Mouse (Mus musculus) kidney, postnatal 36 days (tissue): ENCODE measurements around the gene Col1a1.

Experiments
- DNase-seq, 2 experiments: peaks; one replicate each; pipeline ENCODE4 v3.0.0; 2021 to 2022; ENCODE audit warnings: mixed read lengths in 2 of 2

The Col1a1 gene

GRCm38 (mm10) chr11:94978178-94978915 is 42.3 kb downstream of the Col1a1 start:
- no peak for DNase-seq

- DNase-seq = peak; percentile 96 to 98
Observed at GRCm38 (mm10) chr11:94978947-94979346, 42.9 kb downstream of the Col1a1 start.

- no peak for DNase-seq
Observed at GRCm38 (mm10) chr11:94979462-94980179, 43.6 kb downstream of the Col1a1 start.

- DNase-seq = peak in 1 of 2 experiments; percentile 49
Observed at GRCm38 (mm10) chr11:94985140-94985539, 49.1 kb downstream of the Col1a1 start.

GRCm38 (mm10) chr11:94985822-94986221 is 49.8 kb downstream of the Col1a1 start:
- DNase-seq = no peak

GRCm38 (mm10) chr11:94986435-94986834 is 50.4 kb downstream of the Col1a1 start:
- no peak for DNase-seq

- DNase-seq = peak in 1 of 2 experiments; percentile 41
Observed at GRCm38 (mm10) chr11:94987341-94987740, 51.3 kb downstream of the Col1a1 start.

- DNase-seq = peak in 1 of 2 experiments; percentile 41
Observed at GRCm38 (mm10) chr11:94987851-94988250, 51.8 kb downstream of the Col1a1 start.

- no peak for DNase-seq
Observed at GRCm38 (mm10) chr11:94988780-94989561, 52.9 kb downstream of the Col1a1 start.

- peak; percentile 89 to 93 for DNase-seq
Observed at GRCm38 (mm10) chr11:94989562-94990017, 53.6 kb downstream of the Col1a1 start.

- no peak for DNase-seq
Observed at GRCm38 (mm10) chr11:94990102-94990748, 54.2 kb downstream of the Col1a1 start.

GRCm38 (mm10) chr11:94990749-94991577 is 54.9 kb downstream of the Col1a1 start, which contains the start of gene Ppp1r9b:
Gene Ppp1r9b (plus strand): TSS chr11:94991035.
- DNase-seq = peak; percentile 94 to 96

- peak; percentile 42 to 75 for DNase-seq
Observed at GRCm38 (mm10) chr11:94991641-94992479, 55.8 kb downstream of the Col1a1 start.

- peak in 1 of 2 experiments; percentile 36 for DNase-seq
Observed at GRCm38 (mm10) chr11:94992480-94992753, 56.4 kb downstream of the Col1a1 start.

- peak; percentile 74 to 75 for DNase-seq
Observed at GRCm38 (mm10) chr11:94992754-94993606, 57.0 kb downstream of the Col1a1 start.

- DNase-seq = no peak
Observed at GRCm38 (mm10) chr11:94994208-94994814, 58.3 kb downstream of the Col1a1 start.

GRCm38 (mm10) chr11:94994947-94995772 is 59.1 kb downstream of the Col1a1 start:
- no peak for DNase-seq

- no peak for DNase-seq
Observed at GRCm38 (mm10) chr11:94996101-94996500, 60.1 kb downstream of the Col1a1 start.
